Mouse (Mus musculus): ENCODE measurements around the gene Myt1l. TPM values are rescaled to one million over a fixed set of nuclear protein-coding genes. Genes with fewer than 3 reads are reported as not detected.

The Myt1l gene
- total RNA-seq, 2 experiments from 2014 or later = 202 to 240 TPM

DNA sequence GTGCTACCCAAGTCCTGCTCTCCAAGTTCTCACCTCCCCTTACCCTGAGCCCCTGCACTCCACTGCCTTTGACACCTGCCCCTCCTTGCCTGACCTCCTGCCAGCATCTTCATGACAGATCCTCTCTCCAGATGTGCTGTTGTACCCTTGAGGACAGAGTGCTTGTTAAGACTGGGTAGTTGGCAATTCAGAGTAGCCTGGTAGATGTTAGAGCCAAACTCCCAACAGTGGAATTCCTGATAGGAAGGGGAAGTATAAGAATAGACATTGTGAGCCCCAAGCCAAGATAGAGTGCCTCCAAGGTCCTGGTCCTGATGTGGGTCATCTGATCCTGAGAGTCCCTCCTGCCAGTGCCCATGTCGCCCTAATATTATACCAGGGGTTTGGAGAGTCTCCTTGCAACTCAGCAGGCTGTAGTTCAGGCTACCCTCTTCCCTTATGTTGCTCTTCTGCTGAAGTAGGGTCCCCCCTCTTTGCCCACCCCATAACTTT is 345.1 kb downstream of the Myt1l start:
- no peak for DNase-seq (ENCODE audit: extremely low spot score in 1 of 2, low spot score in 1 of 2)

DNA sequence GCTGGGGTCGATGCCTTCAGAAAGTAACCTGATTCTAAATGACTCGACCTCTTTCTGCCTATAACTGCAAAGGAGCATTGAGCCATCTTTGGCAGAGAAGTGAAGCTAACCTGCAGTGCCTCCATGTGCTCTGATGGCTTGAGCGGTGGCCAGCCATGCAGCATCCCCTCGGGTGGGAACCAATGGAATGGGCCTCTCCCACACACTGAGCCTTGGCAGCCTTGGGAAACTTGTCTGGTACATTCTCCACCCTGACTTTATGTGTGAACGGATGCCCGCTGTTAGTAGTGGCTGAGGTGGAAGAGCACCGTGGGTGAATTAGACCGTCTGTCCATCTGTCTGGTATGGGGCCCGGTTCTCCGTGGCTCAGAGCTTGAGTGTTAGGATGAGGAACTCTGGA is 349.8 kb downstream of the Myt1l start:
- no peak for DNase-seq (ENCODE audit: extremely low spot score in 1 of 2, low spot score in 1 of 2)

DNA sequence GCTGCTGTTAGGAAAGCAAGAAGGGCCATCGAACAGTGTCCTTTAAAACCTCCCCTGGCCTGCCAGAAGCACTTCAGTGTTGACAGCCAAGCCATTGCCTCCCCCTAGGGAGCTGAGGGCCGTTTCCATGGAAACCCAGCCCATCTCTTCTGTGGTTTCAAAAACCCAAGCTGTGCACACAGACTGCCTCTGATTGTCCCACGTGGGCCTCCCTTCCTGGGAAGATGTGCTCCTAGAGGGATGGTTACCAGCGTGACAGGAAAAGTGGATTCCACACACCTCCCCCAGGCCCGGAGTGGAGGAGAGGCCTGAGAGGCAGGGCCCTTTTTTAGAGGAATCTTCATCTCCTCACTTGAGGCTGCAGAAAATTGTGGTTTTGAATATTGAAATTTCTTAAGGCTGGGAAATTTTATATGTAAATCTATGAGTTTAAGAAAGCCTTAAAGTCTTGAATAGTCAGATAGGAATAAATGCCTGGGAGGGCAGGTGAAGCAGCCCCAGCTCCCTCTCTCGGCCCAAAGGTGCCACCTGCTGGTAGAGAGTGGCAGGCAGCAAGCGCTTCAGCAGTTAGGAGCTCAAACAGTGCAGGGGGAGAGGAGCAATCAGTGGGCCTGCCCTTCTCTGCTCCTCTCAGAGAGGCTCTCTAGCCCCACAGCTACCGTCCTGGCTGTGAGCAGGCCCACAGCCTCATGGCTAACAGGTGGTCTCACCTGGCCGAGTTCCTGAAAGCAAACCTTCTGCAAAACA is 354.9 kb downstream of the Myt1l start:
- DNase-seq (ENCODE audit: extremely low spot score in 1 of 2, low spot score in 1 of 2) = peak; percentile 66 to 83

DNA sequence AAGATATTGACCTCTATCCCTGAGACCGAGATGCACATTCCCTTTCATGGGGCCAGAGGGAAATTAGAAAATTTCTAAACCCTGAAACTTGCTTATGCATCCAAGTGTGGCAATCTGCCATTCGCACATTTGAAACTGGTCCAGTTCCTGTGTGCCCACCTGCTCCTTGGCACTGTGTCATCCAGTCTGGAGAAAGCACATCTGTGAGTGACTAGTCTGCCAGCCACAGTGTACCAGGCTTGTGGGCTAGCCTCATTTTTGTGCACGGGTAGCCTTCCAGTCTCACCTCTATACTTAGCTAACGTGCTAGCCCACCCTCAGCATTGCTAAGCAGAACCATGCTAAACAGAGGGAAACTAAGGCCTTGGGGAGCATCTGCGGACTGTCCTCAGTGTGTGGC is 356.2 kb downstream of the Myt1l start:
- DNase-seq (ENCODE audit: extremely low spot score in 1 of 2, low spot score in 1 of 2) = peak; percentile 62 to 70

GRCm38 (mm10) chr12:29894669-29895068 is 366.5 kb downstream of the Myt1l start:
- DNase-seq (ENCODE audit: extremely low spot score in 1 of 2, low spot score in 1 of 2) = peak in 1 of 2 experiments; percentile 43

- no peak for DNase-seq (ENCODE audit: extremely low spot score in 1 of 2, low spot score in 1 of 2)
Measured at GRCm38 (mm10) chr12:29897533-29898085, 369.4 kb downstream of the Myt1l start.

GRCm38 (mm10) chr12:29904101-29904874 is 376.1 kb downstream of the Myt1l start:
- DNase-seq (ENCODE audit: extremely low spot score in 1 of 2, low spot score in 1 of 2) = no peak

DNA sequence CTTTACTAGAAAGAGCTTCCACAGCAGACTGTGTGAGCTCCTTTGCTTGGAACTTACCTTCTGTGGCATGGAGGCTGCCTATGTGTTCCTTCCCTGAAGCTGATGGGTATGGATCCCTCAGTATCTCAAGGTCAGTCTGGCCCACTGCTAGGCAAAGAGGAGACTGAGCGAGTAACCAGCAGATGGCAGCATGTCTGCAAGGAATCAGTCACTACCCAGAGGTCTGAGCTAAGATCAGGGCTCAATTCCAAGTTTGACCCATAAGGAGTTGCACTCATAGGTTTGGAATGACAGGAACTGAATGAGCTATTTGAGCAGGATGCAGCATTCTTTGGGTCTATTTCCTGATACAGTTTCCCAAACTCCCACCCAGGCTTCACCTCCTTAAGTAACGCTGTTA is 378.9 kb downstream of the Myt1l start:
- peak in 1 of 2 experiments; percentile 52 for DNase-seq (ENCODE audit: extremely low spot score in 1 of 2, low spot score in 1 of 2)

- no peak for DNase-seq (ENCODE audit: extremely low spot score in 1 of 2, low spot score in 1 of 2)
Measured at GRCm38 (mm10) chr12:29916139-29916538, 388.0 kb downstream of the Myt1l start.

DNA sequence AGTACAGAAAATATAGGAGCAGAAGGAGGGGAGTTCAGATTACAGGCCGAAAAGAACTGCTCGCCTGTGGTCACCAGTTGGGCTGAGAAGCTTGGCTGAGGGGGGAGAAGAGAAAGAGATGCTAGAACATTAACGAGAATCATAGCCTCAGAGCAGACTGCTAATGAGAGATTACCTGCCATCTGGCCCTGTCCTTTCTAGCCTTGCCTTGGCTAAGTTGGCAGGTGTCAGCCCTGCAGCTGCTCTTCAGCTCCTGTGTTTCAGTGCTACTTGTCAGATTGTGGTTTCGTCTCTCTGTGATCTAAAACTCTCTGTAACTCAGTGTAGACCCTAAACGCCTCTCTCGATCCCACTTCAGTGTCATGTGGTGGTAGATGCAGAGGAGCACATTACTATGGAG is 388.6 kb downstream of the Myt1l start:
- DNase-seq (ENCODE audit: extremely low spot score in 1 of 2, low spot score in 1 of 2) = no peak

DNA sequence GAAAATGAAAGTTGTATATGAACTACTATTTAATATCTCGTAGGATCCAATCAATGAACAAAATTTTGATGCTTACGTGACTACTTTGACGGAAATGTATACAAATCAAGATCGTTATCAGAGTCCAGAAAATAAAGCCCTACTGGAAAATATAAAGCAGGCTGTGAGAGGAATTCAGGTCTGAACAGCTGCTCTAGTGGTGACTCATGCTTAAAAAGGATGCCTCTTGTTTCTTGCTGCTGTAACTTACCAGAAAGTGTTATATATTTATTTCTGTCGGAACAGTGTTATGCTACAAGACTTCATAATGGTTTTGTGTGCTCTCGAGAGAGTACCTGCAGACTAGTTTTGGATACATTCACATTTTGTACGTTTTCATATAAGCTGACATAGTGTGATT is 392.1 kb downstream of the Myt1l start:
- no peak for DNase-seq (ENCODE audit: extremely low spot score in 1 of 2, low spot score in 1 of 2)

- DNase-seq (ENCODE audit: extremely low spot score in 1 of 2, low spot score in 1 of 2) = no peak
Measured at GRCm38 (mm10) chr12:29921481-29921880, 393.3 kb downstream of the Myt1l start.

DNA sequence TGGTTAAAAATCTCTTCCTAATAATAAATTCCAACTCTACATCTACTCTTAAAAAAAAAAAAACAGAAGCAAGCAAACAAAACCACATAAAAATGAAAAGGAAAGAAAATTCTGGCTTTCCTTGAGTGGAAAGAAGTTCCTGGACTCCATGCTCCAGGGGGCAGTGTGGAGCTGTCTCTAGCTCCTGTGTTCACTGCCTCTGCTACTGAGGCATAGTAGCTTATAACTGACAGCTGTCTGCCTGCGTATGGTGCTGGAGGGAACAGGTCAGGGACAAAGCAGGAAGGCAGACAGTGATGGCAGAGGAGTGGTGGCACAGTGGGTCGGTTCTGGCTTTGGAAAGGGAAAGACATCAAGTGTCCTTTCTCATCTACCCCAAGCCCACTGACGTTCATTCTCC is 398.7 kb downstream of the Myt1l start:
- DNase-seq (ENCODE audit: extremely low spot score in 1 of 2, low spot score in 1 of 2) = peak; percentile 52 to 89

DNA sequence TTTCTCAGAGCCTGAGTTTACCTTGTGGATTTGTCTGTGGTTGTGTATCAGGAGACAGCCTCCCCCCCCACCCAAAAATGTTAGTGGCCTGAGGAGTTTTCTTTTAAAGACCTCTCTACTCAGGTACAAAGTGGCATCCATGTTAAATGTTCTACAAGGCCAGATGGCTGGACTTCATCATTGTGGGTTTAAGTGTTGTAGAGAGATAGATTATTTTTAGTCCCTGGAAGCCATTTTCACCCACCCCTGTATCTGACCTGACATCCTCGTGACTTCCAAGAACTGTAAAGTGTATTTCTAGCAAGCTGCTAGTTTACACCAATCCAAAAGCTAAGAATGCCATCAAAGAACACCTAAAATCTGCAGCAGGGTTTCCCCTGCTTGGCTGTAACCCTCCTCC is 402.4 kb downstream of the Myt1l start:
- no peak for DNase-seq (ENCODE audit: extremely low spot score in 1 of 2, low spot score in 1 of 2)

- no peak for DNase-seq (ENCODE audit: extremely low spot score in 1 of 2, low spot score in 1 of 2)
Measured at GRCm38 (mm10) chr12:29932951-29933350, 404.8 kb downstream of the Myt1l start.

DNA sequence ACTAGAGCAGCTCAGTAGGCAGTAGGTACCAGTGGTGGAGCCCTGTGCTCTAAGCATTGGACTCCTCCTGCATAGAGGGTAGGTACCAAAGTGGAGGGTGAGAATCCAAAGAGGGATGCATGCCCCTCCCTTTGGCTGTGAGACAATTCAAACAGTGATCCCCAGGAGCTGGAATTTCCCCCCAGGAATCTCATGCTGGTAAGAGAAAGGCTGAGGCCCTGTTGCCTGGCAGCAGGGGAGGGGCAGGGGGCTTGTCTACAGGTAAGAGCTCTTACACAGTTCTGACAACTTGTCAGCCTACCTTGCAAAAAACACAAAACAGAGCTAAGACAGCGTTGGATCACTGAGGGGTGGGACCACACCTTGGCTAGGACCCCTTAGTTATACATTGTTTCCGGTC is 405.3 kb downstream of the Myt1l start:
- DNase-seq (ENCODE audit: extremely low spot score in 1 of 2, low spot score in 1 of 2) = no peak

DNA sequence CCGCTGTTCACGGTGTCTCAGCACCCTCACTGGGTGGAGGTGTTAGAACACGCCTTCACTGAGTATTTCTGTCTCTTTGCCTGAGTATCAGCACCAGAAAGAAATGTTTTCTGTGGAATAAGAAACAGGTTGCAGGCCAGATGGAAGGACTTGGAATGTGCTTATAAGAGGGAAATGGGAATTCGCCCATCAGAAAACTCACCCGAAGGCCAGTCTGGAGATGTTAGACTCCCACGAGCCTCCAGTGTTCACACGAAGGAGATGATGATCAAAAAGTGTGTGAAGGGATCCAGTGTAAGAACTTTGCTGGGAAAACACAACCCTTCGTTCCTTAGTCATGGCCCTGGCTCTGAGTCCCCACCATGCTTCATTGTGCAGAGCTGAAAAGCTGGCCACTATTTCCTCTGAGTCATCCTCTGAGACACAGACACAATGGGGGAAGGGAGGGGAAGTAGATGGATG is 406.0 kb downstream of the Myt1l start:
- DNase-seq (ENCODE audit: extremely low spot score in 1 of 2, low spot score in 1 of 2) = no peak

- DNase-seq (ENCODE audit: extremely low spot score in 1 of 2, low spot score in 1 of 2) = no peak
Measured at GRCm38 (mm10) chr12:29937308-29937707, 409.1 kb downstream of the Myt1l start, which contains the start of gene Pxdn. TSS of gene Pxdn (plus strand) at chr12:29937608.

GRCm38 (mm10) chr12:29937851-29938375 is 409.7 kb downstream of the Myt1l start:
- DNase-seq (ENCODE audit: extremely low spot score in 1 of 2, low spot score in 1 of 2) = peak; percentile 40 to 65

DNA sequence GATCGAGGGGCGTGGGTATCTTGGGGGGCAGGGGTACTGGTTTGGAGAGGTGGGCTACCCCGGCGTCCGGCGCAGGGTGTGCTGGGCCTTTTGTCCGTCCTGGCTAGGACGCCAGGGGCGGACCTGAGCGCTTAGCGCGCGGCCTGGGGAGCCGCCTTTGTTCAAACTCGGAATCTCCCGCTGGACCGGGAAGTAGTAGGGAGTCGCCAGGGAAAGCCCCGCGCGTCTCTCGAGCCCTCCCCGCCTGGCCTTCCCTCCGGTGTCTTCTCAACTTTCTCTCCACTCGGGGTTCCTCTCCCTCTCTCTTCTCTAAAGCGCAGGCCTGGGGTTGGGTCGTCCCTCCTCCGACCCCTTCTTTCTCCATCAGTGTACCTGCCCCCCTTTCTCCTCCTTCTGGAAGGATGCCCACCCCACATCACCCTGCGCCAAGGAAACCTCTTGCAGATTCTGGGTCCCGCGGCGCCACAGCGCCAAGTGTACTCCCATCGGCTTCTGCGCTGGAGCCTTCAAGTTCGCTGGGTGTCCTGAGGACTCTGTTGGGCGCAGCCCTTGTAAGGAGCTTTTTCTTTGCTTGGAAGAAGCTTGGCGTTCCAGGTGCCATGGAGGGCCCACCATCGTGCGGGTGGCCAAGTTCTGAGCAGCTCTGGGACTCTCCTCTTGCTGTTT is 410.3 kb downstream of the Myt1l start:
- peak; percentile 39 to 50 for DNase-seq (ENCODE audit: extremely low spot score in 1 of 2, low spot score in 1 of 2)
